Mouse (Mus musculus): Measurements from ENCODE around the gene Afg3l1.

DNA sequence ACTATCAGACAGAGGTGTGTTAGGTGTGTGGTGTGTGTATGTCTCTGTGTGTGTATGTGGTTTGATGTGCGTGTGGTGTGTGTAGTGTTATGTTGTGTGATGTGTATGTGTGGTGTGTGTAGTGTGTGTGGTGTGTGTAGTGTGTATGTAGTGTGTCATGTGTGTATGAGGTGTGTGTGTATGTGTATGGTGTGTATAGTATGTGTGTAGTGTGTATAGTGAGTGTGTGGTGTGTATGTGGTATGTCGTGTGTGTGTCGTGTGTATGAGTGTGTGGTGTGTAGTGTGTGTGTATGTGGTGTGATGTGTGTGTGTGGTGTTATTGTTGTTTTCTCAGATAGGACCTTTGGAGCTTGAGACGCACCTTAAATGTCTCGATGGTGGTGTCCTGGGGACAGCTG, 35.4 kb upstream of the Afg3l1 start:
- no peak for TF ChIP-seq CTCF (IDR thresholded peaks at IDR 0.05; ENCODE audit: extremely low read depth, insufficient read length, insufficient replicate concordance, low read depth, low read length)
- no peak for TF ChIP-seq POLR2A (IDR thresholded peaks at IDR 0.05; ENCODE audit: low read depth, low read length)
